Mouse (Mus musculus) liver, embryonic 15.5 days (tissue): ENCODE measurements around the gene Nrsn2. TPM values are rescaled to one million over a fixed set of nuclear protein-coding genes. Genes with fewer than 3 reads are reported as not detected.

Experiments used
- ATAC-seq: fragments of 200-750 bp; cut with Nextera tagmentation; 2 replicates; pipeline ENCODE4 v1.8.0; 2017; ENCODE audit warnings: moderate number of reproducible peaks, mild to moderate bottlenecking, moderate library complexity; ENCODE audit not compliant: insufficient read depth
- H3K27ac ChIP-seq: fragments of 300-500 bp; sonication (generic); replicated peaks from 2 replicates; pipeline ENCODE4 v1.5.1; 2015; ENCODE audit warnings: mild to moderate bottlenecking, inconsistent platforms
- H3K27me3 ChIP-seq: fragments of 300-500 bp; sonication (generic); 2 replicates; pipeline ENCODE4 v1.6.1; 2015; ENCODE audit warnings: mild to moderate bottlenecking, inconsistent platforms
- H3K36me3 ChIP-seq: fragments of 300-500 bp; sonication (generic); replicated peaks from 2 replicates; pipeline ENCODE4 v1.6.1; 2015; ENCODE audit warnings: moderate library complexity, mild to moderate bottlenecking, inconsistent platforms
- H3K4me1 ChIP-seq: fragments of 300-500 bp; sonication (generic); replicated peaks from 2 replicates; pipeline ENCODE4 v1.6.1; 2015; ENCODE audit warnings: inconsistent platforms
- H3K4me2 ChIP-seq: fragments of 300-500 bp; sonication (generic); 2 replicates; pipeline ENCODE4 v1.6.1; 2015; ENCODE audit warnings: moderate library complexity, mild to moderate bottlenecking, inconsistent platforms
- H3K4me3 ChIP-seq: fragments of 300-500 bp; sonication (generic); replicated peaks from 2 replicates; pipeline ENCODE4 v1.5.1; 2015; ENCODE audit warnings: mild to moderate bottlenecking, inconsistent platforms
- H3K9ac ChIP-seq: fragments of 300-500 bp; sonication (generic); 2 replicates; pipeline ENCODE4 v1.6.1; 2015; ENCODE audit warnings: moderate library complexity, mild to moderate bottlenecking, inconsistent platforms
- H3K9me3 ChIP-seq: fragments of 300-500 bp; sonication (generic); replicated peaks from 2 replicates; pipeline ENCODE4 v1.6.1; 2016; ENCODE audit warnings: inconsistent platforms
- WGBS: fragments of 180-500 bp; shearing (Covaris S2); methylation state at CpG from one replicate; pipeline ENCODE4 v1.1.7; 2015; ENCODE audit warnings: mixed read lengths; ENCODE audit not compliant: insufficient replicate concordance; 5-methylcytosine and 5-hydroxymethylcytosine counted together
- polyA plus RNA-seq: library from polyadenylated mRNA; unstranded; fragments of >200 nt; fragmentation: Nextera tagmentation; extraction: Ambion mirVana; gene quantifications from 2 replicates; pipeline ENCODE4 v1.2.1, GENCODE M21; 2015

Nrsn2 gene
- polyA plus RNA-seq, 1 experiment from 2014 or later = not detected

DNA sequence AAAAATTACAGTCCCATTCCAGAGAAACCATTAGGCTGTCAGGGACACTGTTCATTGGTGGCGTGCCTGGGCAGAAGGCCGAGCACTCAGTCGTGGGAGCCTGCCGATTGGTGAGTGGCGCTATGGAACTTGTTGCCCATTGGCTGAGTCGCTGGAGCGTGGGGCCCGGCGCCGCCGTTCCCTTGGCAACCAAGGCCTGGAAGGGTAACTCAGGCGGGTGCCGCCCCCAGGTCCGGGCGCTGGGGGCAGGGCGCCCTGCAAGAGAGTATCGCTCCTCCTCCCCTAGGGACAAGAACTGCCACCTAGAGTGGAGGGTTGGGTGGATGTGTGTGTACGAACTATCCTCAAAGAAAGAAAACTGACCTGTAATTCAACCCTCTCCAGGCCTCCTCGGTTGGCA is 29.7 kb upstream of the Nrsn2 start:
- H3K9ac ChIP-seq = peak overlapping the region; percentile 39
- ATAC-seq = peak; percentile 98
- under 1% methylated on average over 19 of the region's 19 CpGs for WGBS

DNA sequence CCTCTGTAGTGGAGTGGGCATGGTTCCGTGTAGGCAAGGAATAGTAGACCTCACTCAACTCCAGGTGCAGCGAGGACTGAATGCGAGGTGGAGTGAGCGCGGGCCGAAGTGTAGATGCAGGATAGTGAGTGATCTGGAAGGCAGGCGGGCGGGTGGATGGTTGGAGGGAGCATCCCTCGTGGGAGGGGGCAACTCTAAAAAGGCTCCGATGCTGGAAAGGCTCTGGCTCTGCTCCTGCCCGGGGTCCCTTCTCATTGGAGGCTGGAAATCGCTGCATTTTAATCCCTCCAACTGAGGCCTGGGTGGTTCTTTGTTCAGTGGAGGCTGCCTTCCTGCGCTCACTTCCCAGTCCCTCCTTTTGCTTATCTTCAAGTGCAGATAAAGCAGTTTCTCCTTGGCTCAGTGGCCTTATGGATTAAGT is 22.7 kb upstream of the Nrsn2 start:
- H3K4me1 ChIP-seq = peaks cover 51% of the 10 kb centered on the region
- no peak for ATAC-seq
- no peaks in the 10 kb centered on the region for H3K9me3 ChIP-seq
- no peaks in the 10 kb centered on the region for H3K36me3 ChIP-seq
- peak overlapping the region; percentile 76 for H3K9ac ChIP-seq
- no peaks in the 10 kb centered on the region; the same call in 1 of the 2 replicates for H3K27me3 ChIP-seq
- peak overlapping the region; percentile 100 for H3K4me2 ChIP-seq
- 6% methylated on average over 13 of the region's 13 CpGs for WGBS
- peak overlapping the region; percentile 83 for H3K4me3 ChIP-seq
- H3K27ac ChIP-seq = peak overlapping the region; percentile 94

More for the DNA sequence above, 29.7 kb upstream of the Nrsn2 start:
- Histone ChIP-seq H3K9me3 (no peaks in the 10 kb centered on the region), H3K4me3 (peak overlapping the region; percentile 54), H3K27ac (peak overlapping the region; percentile 68), H3K4me1 (peaks cover 41% of the 10 kb centered on the region), H3K27me3 (no peaks in the 10 kb centered on the region), H3K4me2 (peak overlapping the region; percentile 80), H3K36me3 (no peaks in the 10 kb centered on the region)

DNA sequence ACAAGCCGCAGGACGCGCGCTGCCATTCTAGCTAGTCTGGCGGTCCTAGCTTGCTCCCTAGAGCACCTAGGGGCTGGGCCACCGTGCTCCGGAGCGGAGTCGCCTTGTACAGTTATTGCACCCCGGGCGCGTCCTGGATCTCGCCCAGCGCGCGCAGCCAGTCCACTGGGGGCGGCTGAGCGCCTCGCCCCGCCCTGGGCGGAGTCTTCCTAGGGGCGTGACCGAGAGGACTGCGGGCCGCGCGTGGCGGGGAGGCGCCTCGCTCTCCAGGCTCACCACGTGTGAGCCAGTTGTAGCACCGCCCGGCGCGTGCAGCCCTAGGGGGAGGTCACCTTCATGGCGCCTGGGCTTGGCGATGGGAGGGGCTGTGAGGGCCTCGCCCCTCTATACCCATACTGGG is 22.3 kb upstream of the Nrsn2 start:
- peak overlapping the region; percentile 94 for H3K27ac ChIP-seq
- peaks cover 55% of the 10 kb centered on the region for H3K4me1 ChIP-seq
- peak overlapping the region; percentile 100 for H3K4me2 ChIP-seq
- H3K9me3 ChIP-seq = no peaks in the 10 kb centered on the region
- peak; percentile 81 for ATAC-seq
- under 1% methylated on average over 38 of the region's 38 CpGs for WGBS
- H3K27me3 ChIP-seq = no peaks in the 10 kb centered on the region; the same call in 1 of the 2 replicates
- H3K9ac ChIP-seq = peak overlapping the region; percentile 76
- H3K4me3 ChIP-seq = peak overlapping the region; percentile 83
- H3K36me3 ChIP-seq = no peaks in the 10 kb centered on the region

DNA sequence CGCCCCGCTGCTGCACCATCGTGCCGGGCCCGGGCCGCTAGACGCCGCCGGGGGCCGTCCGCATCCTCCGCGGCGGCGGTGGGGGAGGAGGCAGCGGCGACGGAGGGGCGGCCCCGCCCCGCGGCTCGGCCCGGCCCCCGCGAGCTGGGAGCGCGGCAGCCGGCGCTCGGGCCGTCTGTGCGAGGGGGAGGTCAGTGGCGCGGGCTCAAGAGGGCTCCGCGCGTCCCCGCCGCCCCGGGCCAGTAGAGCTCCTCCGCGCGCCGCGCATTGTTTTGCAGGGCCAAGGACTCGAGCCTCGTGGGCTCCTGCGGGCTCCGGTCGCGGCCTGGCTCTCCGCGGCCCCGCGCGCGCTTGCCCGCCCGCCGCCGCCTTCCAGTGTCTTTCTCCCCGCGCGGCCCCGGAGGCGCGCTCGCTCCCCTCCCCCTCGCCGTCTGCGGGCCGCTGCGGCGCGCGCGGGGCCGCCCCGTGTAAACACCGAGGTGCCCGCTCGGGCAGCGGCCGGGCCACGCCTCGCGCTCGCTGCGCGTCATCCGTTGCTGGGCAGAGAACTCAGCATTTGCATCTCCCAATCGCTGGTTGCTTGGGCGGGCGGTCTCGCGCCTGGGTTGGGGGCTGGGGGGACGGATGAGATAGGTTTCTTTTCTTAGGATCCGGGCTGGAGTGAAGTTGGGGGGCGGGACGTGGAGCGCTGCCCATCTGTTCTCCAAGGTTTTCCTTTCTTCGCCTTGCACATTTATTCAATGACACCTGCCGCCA is 21.4 kb upstream of the Nrsn2 start, which contains the start of gene Sox12:
TSS of gene Sox12 (minus strand) at position 384 of the 756 bp plus-strand sequence.
- Histone ChIP-seq H3K27ac (peak within 1 kb of the TSS; percentile 94), H3K36me3 (no peaks in the 10 kb centered on the region), H3K4me2 (peak within 1 kb of the TSS; percentile 100), H3K27me3 (no peaks in the 10 kb centered on the region; the same call in 1 of the 2 replicates), H3K9ac (peak within 1 kb of the TSS; percentile 76), H3K9me3 (no peaks in the 10 kb centered on the region), H3K4me3 (peak within 1 kb of the TSS; percentile 83), H3K4me1 (peaks cover 58% of the 10 kb centered on the region)
- under 1% methylated on average over 85 of the region's 104 CpGs for WGBS
- ATAC-seq = peak; percentile 63

DNA sequence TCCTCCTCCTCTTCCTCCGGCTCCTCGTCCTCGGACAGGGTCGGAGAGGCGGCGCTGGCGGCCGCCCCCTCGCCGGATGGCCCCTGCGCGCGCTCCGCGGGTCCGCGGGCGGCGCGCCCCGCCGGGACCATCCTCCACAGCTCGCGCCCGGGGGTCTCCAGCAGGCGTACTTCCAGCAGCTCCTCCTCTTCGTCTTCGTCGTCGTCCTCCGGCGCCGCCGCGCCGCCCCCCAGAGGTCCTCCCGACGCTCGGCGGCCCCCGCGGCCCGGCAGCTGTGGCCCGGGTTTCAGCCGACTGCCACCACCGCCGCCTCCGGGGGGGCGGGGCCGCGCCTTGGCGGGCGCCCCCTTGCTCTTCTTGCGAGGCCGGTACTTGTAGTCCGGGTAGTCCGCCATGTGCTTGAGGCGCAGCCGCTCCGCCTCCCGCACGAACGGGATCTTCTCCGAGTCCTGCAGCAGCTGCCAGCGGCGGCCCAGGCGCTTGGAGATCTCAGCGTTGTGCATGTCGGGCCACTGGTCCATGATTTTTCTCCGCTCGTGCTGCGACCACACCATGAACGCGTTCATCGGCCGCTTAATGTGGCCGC is 20.7 kb upstream of the Nrsn2 start:
- ATAC-seq = peak; percentile 8; the same call in 1 of the 2 replicates
- Histone ChIP-seq H3K36me3 (no peaks in the 10 kb centered on the region), H3K9ac (peak overlapping the region; percentile 76), H3K4me3 (peak overlapping the region; percentile 83), H3K27ac (peak overlapping the region; percentile 94), H3K4me2 (peak overlapping the region; percentile 100), H3K9me3 (no peaks in the 10 kb centered on the region), H3K4me1 (peaks cover 58% of the 10 kb centered on the region), H3K27me3 (no peaks in the 10 kb centered on the region; the same call in 1 of the 2 replicates)
- under 1% methylated on average over 77 of the region's 77 CpGs for WGBS

DNA sequence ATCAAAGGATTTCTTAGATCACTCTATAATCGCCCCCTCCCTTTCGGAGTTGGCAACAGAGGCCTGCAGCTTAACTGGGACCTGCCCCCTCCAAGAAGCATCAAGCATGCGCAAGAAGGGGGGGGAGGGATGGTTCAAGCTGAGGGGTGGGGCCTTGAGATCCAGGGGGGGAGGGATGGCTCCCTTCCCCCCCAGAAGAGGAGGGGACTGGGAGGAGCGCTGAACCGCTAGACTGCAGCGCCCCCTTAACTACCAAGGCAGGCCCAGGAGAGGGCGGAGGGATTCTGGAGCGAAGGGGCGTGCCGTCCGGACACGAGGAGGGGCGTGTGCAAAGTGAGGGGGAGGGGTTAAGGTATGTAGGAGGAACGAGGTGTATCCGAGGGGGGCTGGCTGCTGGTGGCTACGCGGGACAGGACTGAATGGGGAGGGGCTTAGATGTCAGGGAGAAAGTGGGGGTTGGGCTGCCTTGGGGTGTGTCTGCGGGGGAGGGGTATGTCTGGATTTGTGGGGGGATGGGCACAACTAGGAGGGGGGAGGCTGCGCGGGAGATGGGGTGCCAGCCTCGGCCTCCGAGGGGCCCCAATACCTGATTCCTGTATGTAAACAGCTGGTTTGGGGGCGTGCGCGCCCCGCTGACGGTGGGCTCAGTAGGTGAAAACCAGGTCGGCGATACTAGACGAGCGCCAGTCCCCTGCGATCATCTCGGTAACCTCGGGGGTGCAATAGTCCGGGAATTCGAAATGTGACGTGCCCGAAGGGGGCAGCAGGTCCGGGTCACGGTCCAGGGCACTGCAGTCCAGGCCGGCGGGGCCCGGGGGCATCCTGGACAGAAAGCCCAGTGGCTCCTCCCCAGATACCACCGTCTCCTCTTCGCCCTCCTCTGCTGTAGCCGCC is 19.9 kb upstream of the Nrsn2 start:
- Histone ChIP-seq H3K27ac (peak overlapping the region; percentile 94), H3K36me3 (no peaks in the 10 kb centered on the region), H3K9me3 (no peaks in the 10 kb centered on the region), H3K4me3 (peak overlapping the region; percentile 83), H3K4me2 (peak overlapping the region; percentile 100), H3K4me1 (peaks cover 58% of the 10 kb centered on the region), H3K9ac (peak overlapping the region; percentile 76), H3K27me3 (no peaks in the 10 kb centered on the region; the same call in 1 of the 2 replicates)
- ATAC-seq = peak; percentile 39
- under 1% methylated on average over 44 of the region's 46 CpGs for WGBS

DNA sequence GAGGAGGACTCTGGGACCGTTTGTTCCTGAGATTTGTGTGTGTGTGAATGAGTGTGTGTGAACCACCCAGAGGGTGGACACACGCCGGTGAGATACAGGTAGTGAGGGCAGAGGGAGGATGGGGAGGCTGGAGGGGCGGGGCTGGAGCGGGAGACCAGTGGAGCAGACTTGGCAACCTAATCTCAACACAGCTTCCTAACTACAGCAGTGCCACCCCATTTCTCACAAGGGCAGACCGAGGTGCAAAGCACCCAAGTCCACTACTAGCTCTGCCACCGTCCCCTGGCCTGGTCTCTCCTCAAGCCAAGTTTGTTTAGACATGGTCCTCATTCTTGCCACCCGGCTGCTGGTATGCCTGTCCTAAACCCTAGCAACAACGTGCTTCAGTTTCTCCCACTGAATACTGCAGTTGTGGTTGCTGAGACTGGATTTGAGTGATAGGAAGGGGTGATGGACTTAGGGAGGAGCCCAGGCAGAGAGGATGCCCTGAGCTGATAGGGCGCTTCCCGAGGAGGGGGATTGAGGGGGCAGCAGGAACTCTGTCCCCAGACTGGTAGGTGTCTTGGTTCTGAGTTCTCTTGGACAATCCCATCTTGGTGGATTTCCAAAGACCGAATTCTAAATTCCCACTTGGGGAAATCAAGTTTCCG is 19.0 kb upstream of the Nrsn2 start:
- peak overlapping the region; percentile 33; the same call in 1 of the 2 replicates for H3K27ac ChIP-seq
- 26% methylated on average over 13 of the region's 13 CpGs for WGBS
- no peaks in the 10 kb centered on the region; the same call in 1 of the 2 replicates for H3K27me3 ChIP-seq
- H3K4me3 ChIP-seq = peak overlapping the region; percentile 83
- peak overlapping the region; percentile 100 for H3K4me2 ChIP-seq
- no peaks in the 10 kb centered on the region for H3K9me3 ChIP-seq
- H3K36me3 ChIP-seq = no peaks in the 10 kb centered on the region
- no peak for ATAC-seq
- H3K9ac ChIP-seq = no peak overlapping the region; the same call in 1 of the 2 replicates
- H3K4me1 ChIP-seq = peaks cover 58% of the 10 kb centered on the region

DNA sequence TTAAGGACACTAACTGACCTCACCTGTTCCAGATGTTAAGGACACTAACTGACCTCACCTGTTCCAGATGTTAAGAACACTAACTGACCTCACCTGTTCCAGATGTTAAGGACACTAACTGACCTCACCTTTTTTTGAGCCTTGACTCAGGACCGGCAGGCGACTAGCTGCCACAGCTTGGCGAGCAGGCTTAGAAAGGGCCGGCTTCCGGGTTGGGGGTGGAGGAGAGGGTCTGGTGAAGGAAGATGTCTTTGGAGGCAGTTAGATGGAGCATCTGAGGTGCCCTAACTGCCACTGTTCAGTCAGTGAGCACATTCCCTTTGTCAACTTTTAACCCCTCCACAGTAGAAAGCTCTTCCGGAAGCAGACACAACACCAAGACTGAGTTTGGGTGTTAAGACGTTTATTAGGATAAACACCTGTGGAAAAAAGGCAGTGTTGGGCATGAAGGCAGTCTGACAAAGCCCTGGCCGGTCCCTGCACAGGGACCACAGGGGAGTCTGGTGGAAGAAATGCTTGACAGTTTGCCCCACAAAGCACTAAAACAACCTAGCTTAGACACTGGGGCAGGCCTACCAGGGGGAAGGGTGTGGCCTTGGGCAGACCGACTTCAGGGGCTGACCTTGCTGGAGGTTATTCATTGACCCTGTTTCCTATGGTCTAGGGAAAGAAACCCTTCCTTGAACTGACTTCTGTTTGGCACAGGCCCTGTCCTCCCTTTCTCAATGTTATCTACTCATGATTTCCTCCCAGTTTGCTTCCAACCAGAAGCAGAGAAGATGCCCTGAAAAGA is 17.0 kb upstream of the Nrsn2 start:
- no peak for ATAC-seq
- no peak overlapping the region for H3K4me2 ChIP-seq
- peaks cover 46% of the 10 kb centered on the region for H3K4me1 ChIP-seq
- WGBS = 59% methylated on average over 9 of the region's 9 CpGs
- no peaks in the 10 kb centered on the region for H3K27me3 ChIP-seq
- H3K36me3 ChIP-seq = no peaks in the 10 kb centered on the region
- no peak overlapping the region for H3K4me3 ChIP-seq
- no peaks in the 10 kb centered on the region for H3K9me3 ChIP-seq
- no peak overlapping the region; the same call in 1 of the 2 replicates for H3K27ac ChIP-seq
- H3K9ac ChIP-seq = no peak overlapping the region

DNA sequence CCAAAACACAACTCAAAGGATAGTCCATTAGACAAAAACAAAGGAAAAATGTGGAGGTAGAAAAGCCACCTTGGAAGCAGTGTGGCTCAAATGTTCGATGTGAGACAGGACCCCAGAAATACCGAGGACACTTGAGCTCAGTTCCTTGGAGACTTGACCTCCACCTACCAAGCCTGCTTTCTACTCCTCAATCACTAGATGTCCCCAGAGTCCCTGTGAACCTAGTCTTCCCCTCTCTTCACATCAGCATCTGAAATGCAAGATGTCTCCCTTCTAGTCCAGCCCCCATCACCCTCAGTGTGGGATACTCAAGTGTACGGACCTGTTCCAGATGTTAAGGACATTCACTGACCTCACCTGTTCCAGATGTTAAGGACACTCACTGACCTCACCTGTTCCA is 16.3 kb upstream of the Nrsn2 start:
- Histone ChIP-seq H3K9me3 (no peaks in the 10 kb centered on the region), H3K9ac (no peak overlapping the region), H3K4me2 (no peak overlapping the region), H3K36me3 (no peaks in the 10 kb centered on the region), H3K27me3 (no peaks in the 10 kb centered on the region), H3K4me1 (peaks cover 42% of the 10 kb centered on the region), H3K4me3 (no peak overlapping the region), H3K27ac (no peak overlapping the region)
- WGBS = 21% methylated on average over 3 of the region's 3 CpGs
- ATAC-seq = no peak

DNA sequence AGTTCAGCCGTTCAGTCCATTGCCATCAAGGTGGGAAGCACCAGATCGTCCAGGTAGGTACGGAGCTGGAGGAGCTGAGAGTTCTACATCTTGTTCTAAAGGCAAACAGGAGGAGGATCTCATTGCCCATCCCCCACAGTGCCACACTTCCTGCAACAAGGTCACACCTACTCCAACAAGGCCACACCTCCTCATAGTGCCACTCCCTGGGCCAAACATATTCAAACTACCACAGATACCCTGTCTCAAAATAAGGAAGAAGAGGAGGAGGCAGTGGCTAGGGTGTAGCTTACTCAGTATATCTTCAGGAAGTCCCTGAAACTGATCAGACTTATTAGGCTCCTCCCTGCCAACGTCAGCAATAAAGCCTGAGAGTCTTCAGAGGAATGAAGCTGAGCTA is 7.8 kb upstream of the Nrsn2 start:
- Histone ChIP-seq H3K27ac (no peak overlapping the region), H3K27me3 (no peaks in the 10 kb centered on the region), H3K4me3 (no peak overlapping the region), H3K4me1 (no peaks in the 10 kb centered on the region), H3K4me2 (no peak overlapping the region), H3K36me3 (no peaks in the 10 kb centered on the region), H3K9ac (no peak overlapping the region), H3K9me3 (no peaks in the 10 kb centered on the region)
- WGBS = 69% methylated on average over 4 of the region's 4 CpGs
- no peak for ATAC-seq
